Mouse (Mus musculus) lung, embryonic 14.5 days (tissue): ENCODE measurements around the gene Caskin2. TPM values are rescaled to one million over a fixed set of nuclear protein-coding genes. Genes with fewer than 3 reads are reported as not detected.

Experiments
- ATAC-seq: fragments of 200-750 bp; cut with Nextera tagmentation; 2 replicates; pipeline ENCODE4 v1.8.0; 2017; ENCODE audit warnings: mild to moderate bottlenecking, moderate TSS enrichment, moderate library complexity; ENCODE audit not compliant: insufficient read depth
- DNase-seq: peaks from one replicate; pipeline ENCODE4 v3.0.0-alpha.2; 2015
- H3K27ac ChIP-seq: fragments of 300-500 bp; sonication (generic); 2 replicates; pipeline ENCODE4 v1.5.1; 2014; ENCODE audit warnings: low read depth, mild to moderate bottlenecking, moderate library complexity
- H3K27me3 ChIP-seq: fragments of 300-500 bp; sonication (generic); 2 replicates; pipeline ENCODE4 v1.6.1; 2014; ENCODE audit warnings: low read length, control low read depth; ENCODE audit not compliant: insufficient read depth
- H3K36me3 ChIP-seq: fragments of 300-500 bp; sonication (generic); 2 replicates; pipeline ENCODE4 v1.6.1; 2014; ENCODE audit warnings: control low read depth; ENCODE audit not compliant: insufficient read depth
- H3K4me1 ChIP-seq: fragments of 300-500 bp; sonication (generic); 2 replicates; pipeline ENCODE4 v1.6.1; 2014; ENCODE audit warnings: antibody characterized with exemption, control low read depth; ENCODE audit not compliant: insufficient read depth
- H3K4me2 ChIP-seq: fragments of 300-500 bp; sonication (generic); 2 replicates; pipeline ENCODE4 v1.6.1; 2014; ENCODE audit warnings: mild to moderate bottlenecking
- H3K4me3 ChIP-seq: fragments of 300-500 bp; sonication (generic); 2 replicates; pipeline ENCODE4 v1.5.1; 2014; ENCODE audit warnings: low read depth, low read length
- H3K9ac ChIP-seq: fragments of 300-500 bp; sonication (generic); 2 replicates; pipeline ENCODE4 v1.6.1; 2014
- H3K9me3 ChIP-seq: fragments of 300-500 bp; sonication (generic); 2 replicates; pipeline ENCODE4 v1.6.1; 2016; ENCODE audit warnings: low read depth, low read length, control low read depth
- CTCF ChIP-seq: IDR thresholded peaks from 2 replicates; pipeline ENCODE4 v1.5.1; 2016; ENCODE audit warnings: antibody characterized with exemption, low read depth
- WGBS: fragments of 180-500 bp; shearing (Covaris S2); extraction: QIAGEN DNeasy Blood & Tissue Kit; methylation state at CpG from one replicate; pipeline ENCODE4 v1.1.7; 2014; 5-methylcytosine and 5-hydroxymethylcytosine counted together
- microRNA-seq: library from miRNA; unstranded; fragments of <30 nt; microRNA quantifications from one replicate; pipeline ENCODE4, GENCODE M21; 2016; ENCODE audit warnings: borderline number of aligned reads
- polyA plus RNA-seq: library from polyadenylated mRNA; unstranded; fragments of >200 nt; fragmentation: Nextera tagmentation; extraction: Ambion mirVana; gene quantifications from 2 replicates; pipeline ENCODE4 v1.2.1, GENCODE M21; 2014

Gene Caskin2
- polyA plus RNA-seq, 1 experiment from 2014 or later, result 23.0 TPM

GRCm38 (mm10) chr11:115751725-115752124 lies 61.7 kb downstream of the Caskin2 start:
- Histone ChIP-seq H3K4me3 (no peak overlapping the region), H3K9me3 (no peaks in the 10 kb centered on the region), H3K4me1 (no peaks in the 10 kb centered on the region), H3K4me2 (no peak overlapping the region), H3K36me3 (no peaks in the 10 kb centered on the region), H3K9ac (no peak overlapping the region), H3K27me3 (no peaks in the 10 kb centered on the region), H3K27ac (no peak overlapping the region)
- ATAC-seq (no peak), DNase-seq (no peak)
- WGBS, result 59% methylated on average over 2 of the region's 2 CpGs
- TF ChIP-seq CTCF, result no peak

DNA sequence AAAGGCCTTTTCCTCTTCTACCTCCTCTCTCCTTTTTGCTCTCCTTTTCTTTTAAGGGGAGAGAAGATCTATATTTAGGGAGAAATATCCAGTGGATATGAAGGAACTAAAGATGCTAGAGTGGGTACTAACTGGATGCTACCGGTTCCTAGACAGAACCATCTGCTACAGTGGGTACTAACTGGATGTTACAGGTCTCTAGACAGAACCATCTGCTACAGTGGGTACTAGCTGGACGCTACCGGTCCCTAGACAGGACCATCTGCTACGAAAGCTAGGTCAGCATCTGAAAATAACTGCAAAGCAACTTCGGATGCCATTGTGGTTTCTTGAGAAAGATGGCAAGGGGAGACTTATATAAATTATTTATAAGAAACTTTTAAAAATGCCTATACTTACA lies 63.6 kb downstream of the Caskin2 start:
- Histone ChIP-seq H3K27me3 (no peaks in the 10 kb centered on the region), H3K4me2 (no peak overlapping the region), H3K27ac (no peak overlapping the region), H3K4me1 (no peaks in the 10 kb centered on the region), H3K9me3 (no peaks in the 10 kb centered on the region), H3K36me3 (no peaks in the 10 kb centered on the region), H3K9ac (no peak overlapping the region), H3K4me3 (no peak overlapping the region)
- TF ChIP-seq CTCF, result no peak
- no peak for ATAC-seq
- 85% methylated on average over 5 of the region's 5 CpGs for WGBS
- DNase-seq, result no peak

Small RNA genes lying within 50 kb of the gene (microRNA-seq; reads per million reads assigned to microRNA genes)
- not detected for gene Mir5621

Other genes with a start within 250 kb of the Caskin2 start
- 203 and 213 TPM in 2 replicates for gene Nup85, start 249.2 kb downstream of the Caskin2 start, polyA plus RNA-seq
- 93.3 and 95.6 TPM in 2 replicates for gene Mrps7, start 209.7 kb downstream of the Caskin2 start, polyA plus RNA-seq
- gene Gga3, start 209.6 kb downstream of the Caskin2 start, polyA plus RNA-seq, result 22.5 and 22.7 TPM in 2 replicates
- gene Mif4gd, start 200.7 kb downstream of the Caskin2 start, polyA plus RNA-seq, result 21.8 and 22.3 TPM in 2 replicates
- 18.5 and 22.5 TPM in 2 replicates for gene Slc25a19, start 185.3 kb downstream of the Caskin2 start, polyA plus RNA-seq
- 41.5 and 48.7 TPM in 2 replicates for gene Grb2, start 105.0 kb downstream of the Caskin2 start, polyA plus RNA-seq
- gene Tmem94, start 48.2 kb downstream of the Caskin2 start, polyA plus RNA-seq, result 18.5 and 20.9 TPM in 2 replicates
- gene Tsen54, start 1.1 kb upstream of the Caskin2 start, polyA plus RNA-seq, result 31.5 and 35.0 TPM in 2 replicates
- gene Llgl2, start 10.4 kb upstream of the Caskin2 start, polyA plus RNA-seq, result 28.8 and 31.9 TPM in 2 replicates
- gene Myo15b, start 44.8 kb upstream of the Caskin2 start, polyA plus RNA-seq, result 0.12 and 0.28 TPM in 2 replicates
- 1.9 and 3.2 TPM in 2 replicates for gene Smim5, start 86.3 kb upstream of the Caskin2 start, polyA plus RNA-seq
- gene Smim6, start 98.4 kb upstream of the Caskin2 start, polyA plus RNA-seq, result 11.4 and 12.2 TPM in 2 replicates
- 39.1 and 43.5 TPM in 2 replicates for gene Sap30bp, start 119.6 kb upstream of the Caskin2 start, polyA plus RNA-seq
- gene Recql5, start 119.8 kb upstream of the Caskin2 start, polyA plus RNA-seq, result 17.8 and 21.7 TPM in 2 replicates
- 2.0 and 2.3 TPM in 2 replicates for gene Itgb4, start 161.1 kb upstream of the Caskin2 start, polyA plus RNA-seq
- gene Galk1, start 199.1 kb upstream of the Caskin2 start, polyA plus RNA-seq, result 191 and 208 TPM in 2 replicates
- gene H3f3b, start 214.3 kb upstream of the Caskin2 start, polyA plus RNA-seq, result 1,851 and 1,959 TPM in 2 replicates
- 39.5 and 44.4 TPM in 2 replicates for gene Unk, start 216.7 kb upstream of the Caskin2 start, polyA plus RNA-seq